Mouse (Mus musculus) C2C12 (cell line): Measurements from ENCODE around the gene Hrh2. TPM values are rescaled to one million over a fixed set of nuclear protein-coding genes. Genes with fewer than 3 reads are reported as not detected.

Experiments used
- H3K27me3 ChIP-seq: one replicate; pipeline ENCODE4 v1.6.1; 2011; ENCODE audit not compliant: control insufficient read depth, insufficient read depth, insufficient read length
- H3K36me3 ChIP-seq: one replicate; pipeline ENCODE4 v1.6.1; 2011; ENCODE audit not compliant: control insufficient read depth, insufficient read depth
- H3K4me3 ChIP-seq: one replicate; pipeline ENCODE4 v1.5.1; 2011; ENCODE audit warnings: mild to moderate bottlenecking, control low read depth; ENCODE audit not compliant: poor library complexity, insufficient read depth, severe bottlenecking
- H3K79me2 ChIP-seq: one replicate; pipeline ENCODE4 v1.6.1; 2011; ENCODE audit not compliant: control insufficient read depth, insufficient read depth
- H3K79me3 ChIP-seq: one replicate; pipeline ENCODE4 v1.6.1; 2011; ENCODE audit warnings: low read depth, control low read depth
- H3ac ChIP-seq: one replicate; pipeline ENCODE3; 2011; ENCODE audit warnings: low read depth; ENCODE audit not compliant: control insufficient read depth, insufficient read length
- CEBPB ChIP-seq: IDR thresholded peaks from one replicate; pipeline ENCODE4 v1.6.1; 2011; ENCODE audit warnings: low read depth, mild to moderate bottlenecking, control low read depth, moderate library complexity
- CTCF ChIP-seq: IDR thresholded peaks from one replicate; pipeline ENCODE4 v1.5.1; 2011; ENCODE audit not compliant: control insufficient read depth, insufficient read depth, insufficient read length
- FOSL1 ChIP-seq: IDR thresholded peaks from one replicate; pipeline ENCODE4 v1.8.0; 2011; ENCODE audit warnings: mild to moderate bottlenecking, low read length; ENCODE audit not compliant: poor library complexity, insufficient read depth, severe bottlenecking
- MAX ChIP-seq: IDR thresholded peaks from one replicate; pipeline ENCODE4 v1.6.1; 2011; ENCODE audit warnings: mild to moderate bottlenecking, control low read depth
- MYOD1 ChIP-seq: IDR thresholded peaks from one replicate; pipeline ENCODE4 v1.6.1; 2011; ENCODE audit warnings: low read depth; ENCODE audit not compliant: control insufficient read depth, insufficient read length
- MYOG ChIP-seq: IDR thresholded peaks from one replicate; pipeline ENCODE4 v1.6.1; 2011; ENCODE audit not compliant: control insufficient read depth, insufficient read length; ENCODE audit errors: extremely low read depth
- USF1 ChIP-seq: IDR thresholded peaks from one replicate; pipeline ENCODE4 v1.6.1; 2011; ENCODE audit warnings: low read depth, mild to moderate bottlenecking, control low read depth, moderate library complexity
- polyA plus RNA-seq: library from polyadenylated mRNA; unstranded; fragments of >200 nt; fragmentation: generic; extraction: Trizol; gene quantifications from one replicate; pipeline ENCODE4 v1.2.1, GENCODE M21; 2012; ENCODE audit warnings: missing spikeins

The Hrh2 gene
- polyA plus RNA-seq, 1 experiment = not detected

DNA sequence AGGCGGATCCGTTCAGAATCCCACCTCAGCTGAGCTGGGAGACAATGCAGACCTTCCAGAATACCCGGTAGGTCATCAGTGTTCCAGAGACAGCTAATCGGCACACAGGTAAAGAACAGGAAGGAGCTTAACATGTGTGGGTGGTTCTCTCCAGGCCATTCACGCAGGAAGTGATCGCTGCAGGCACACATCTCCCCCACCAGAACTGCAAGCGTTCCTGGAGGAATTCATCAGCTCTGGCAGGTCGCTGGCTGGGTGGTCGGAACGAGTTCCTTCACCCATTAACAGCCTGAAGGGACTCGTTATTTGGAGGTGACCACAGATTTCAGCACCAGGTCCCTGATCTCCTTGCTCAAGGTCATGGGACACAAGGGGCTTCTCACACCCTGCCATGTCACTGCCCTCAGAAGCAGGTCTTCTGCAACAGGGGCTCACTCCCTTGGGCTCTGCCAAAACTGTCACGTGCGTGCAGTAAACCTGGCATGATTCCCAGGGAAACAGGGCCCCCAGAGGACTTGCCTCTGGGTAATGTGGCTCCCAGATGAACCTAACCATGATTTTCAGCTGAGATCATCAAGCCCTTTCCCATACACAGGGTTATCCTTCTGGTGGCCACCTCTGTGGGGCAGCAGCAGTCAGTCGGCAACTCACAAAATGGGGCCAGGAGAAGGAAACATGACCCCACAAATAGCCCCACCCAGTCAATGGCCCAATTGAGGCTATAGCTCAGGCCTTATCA, 46.8 kb downstream of the Hrh2 start:
- no peaks in the 10 kb centered on the region for H3K79me3 ChIP-seq
- no peak overlapping the region for H3K4me3 ChIP-seq
- H3ac ChIP-seq = no peak overlapping the region
- H3K79me2 ChIP-seq = no peaks in the 10 kb centered on the region
- peaks cover 32% of the 10 kb centered on the region for H3K27me3 ChIP-seq
- H3K36me3 ChIP-seq = no peaks in the 10 kb centered on the region
- TF ChIP-seq MYOD1 (no peak), CTCF (no peak), MAX (no peak), CEBPB (no peak), FOSL1 (no peak), USF1 (no peak)

DNA sequence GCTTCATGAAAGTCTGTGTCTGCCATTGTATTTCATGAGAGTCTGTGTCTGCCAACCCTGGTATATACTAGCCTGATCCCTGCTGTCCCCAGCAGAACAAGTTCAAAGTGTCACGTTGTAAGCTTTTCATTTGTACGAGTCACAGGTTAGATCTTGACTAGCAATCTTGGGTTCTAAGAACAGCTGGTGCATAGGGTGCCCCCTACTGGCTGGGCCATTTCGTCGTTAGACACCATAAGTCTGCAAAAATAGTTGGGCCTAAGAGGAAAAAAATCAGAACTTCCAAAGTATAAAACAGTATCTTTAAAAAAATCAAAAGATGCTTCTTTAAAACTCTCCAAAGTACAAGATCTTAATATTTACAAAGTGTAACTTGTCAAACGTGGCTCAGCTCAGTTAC, 50.5 kb downstream of the Hrh2 start:
- no peak overlapping the region for H3K4me3 ChIP-seq
- TF ChIP-seq MAX (no peak), CEBPB (no peak), USF1 (no peak), MYOD1 (no peak), FOSL1 (no peak), MYOG (no peak), CTCF (no peak)
- no peaks in the 10 kb centered on the region for H3K79me3 ChIP-seq
- H3K36me3 ChIP-seq = no peaks in the 10 kb centered on the region
- H3K27me3 ChIP-seq = peaks cover 21% of the 10 kb centered on the region
- no peak overlapping the region for H3ac ChIP-seq
- H3K79me2 ChIP-seq = no peaks in the 10 kb centered on the region

DNA sequence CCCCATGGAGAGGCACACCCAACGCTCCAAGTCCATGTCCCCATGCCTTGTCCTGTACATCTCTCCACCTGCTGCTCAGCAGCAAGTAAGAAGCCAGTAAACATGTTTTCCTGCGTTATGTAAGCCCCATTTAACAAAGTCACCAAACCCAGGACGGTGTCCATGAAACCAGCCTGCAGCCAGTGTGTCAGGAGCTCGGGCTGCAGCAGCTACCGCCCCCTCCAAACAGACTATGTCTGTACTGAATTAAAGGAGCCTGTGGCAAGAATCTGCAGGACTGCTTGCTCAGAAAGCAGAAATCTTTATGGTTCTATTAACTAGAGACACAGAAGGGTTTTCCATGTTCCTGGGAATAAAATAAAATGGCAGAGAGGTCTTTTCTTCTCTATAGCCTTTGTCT, 53.3 kb downstream of the Hrh2 start:
- Histone ChIP-seq H3K36me3 (no peaks in the 10 kb centered on the region), H3K27me3 (peaks cover 6% of the 10 kb centered on the region), H3K79me3 (no peaks in the 10 kb centered on the region), H3K79me2 (no peaks in the 10 kb centered on the region), H3ac (no peak overlapping the region), H3K4me3 (no peak overlapping the region)
- TF ChIP-seq MAX (no peak), MYOD1 (no peak), FOSL1 (no peak), CTCF (no peak), CEBPB (no peak), MYOG (no peak), USF1 (no peak)

DNA sequence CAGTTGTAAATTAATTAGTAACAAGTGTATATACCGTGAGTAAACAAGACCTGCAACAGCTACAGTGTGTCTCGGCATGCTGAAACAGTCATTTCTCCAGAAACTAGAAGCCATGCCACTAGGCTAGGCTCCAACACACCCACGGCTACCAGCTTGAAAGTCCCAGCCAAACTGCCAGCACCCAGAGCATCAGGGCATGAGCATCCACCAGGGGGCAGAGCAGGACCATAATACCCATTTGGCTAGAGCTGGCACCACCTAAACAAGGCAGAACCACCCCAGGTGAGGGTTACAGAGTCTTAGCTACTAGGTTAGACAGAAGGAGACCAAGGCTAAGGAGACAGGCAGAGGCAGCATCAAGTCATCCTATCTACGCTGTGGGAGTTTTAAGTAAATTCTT, 55.6 kb downstream of the Hrh2 start:
- no peak overlapping the region for H3K4me3 ChIP-seq
- H3K79me3 ChIP-seq = no peaks in the 10 kb centered on the region
- no peaks in the 10 kb centered on the region for H3K79me2 ChIP-seq
- no peak for TF ChIP-seq MYOG
- peak; percentile 94 for TF ChIP-seq CTCF
- TF ChIP-seq MAX = no peak
- no peak for TF ChIP-seq CEBPB
- no peak for TF ChIP-seq MYOD1
- no peak for TF ChIP-seq FOSL1
- TF ChIP-seq USF1 = no peak
- no peaks in the 10 kb centered on the region for H3K36me3 ChIP-seq
- no peak overlapping the region for H3ac ChIP-seq
- peaks cover 6% of the 10 kb centered on the region for H3K27me3 ChIP-seq

DNA sequence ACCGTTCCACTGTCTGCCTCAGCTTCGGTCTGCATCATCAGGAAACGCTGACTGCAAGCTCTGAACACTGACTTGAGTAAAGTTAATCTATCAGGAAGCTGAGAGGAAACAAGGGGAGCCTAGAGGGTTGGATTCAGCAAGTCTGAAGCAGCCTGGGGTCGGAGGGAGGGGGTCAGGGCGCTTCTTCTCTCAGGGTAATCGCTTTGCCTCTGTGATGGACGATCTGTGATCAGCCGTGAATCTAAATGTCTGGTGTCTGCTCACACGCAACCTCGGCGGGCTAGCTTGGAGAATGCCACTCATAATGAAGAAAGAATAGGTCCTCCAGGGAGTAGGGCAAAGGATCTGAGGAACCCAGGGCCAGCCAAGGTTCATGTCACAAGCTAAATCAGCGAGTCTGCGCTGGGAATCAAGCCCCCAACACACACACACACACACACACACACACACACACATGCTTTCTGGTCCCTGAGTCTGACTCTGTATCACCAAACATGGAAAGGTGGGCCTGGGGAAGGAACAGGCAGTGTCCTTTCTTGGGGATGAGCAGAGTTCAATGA, 56.6 kb downstream of the Hrh2 start:
- Histone ChIP-seq H3K79me3 (no peaks in the 10 kb centered on the region), H3K79me2 (no peaks in the 10 kb centered on the region), H3K36me3 (no peaks in the 10 kb centered on the region), H3K27me3 (peaks cover 6% of the 10 kb centered on the region), H3ac (no peak overlapping the region), H3K4me3 (no peak overlapping the region)
- TF ChIP-seq MYOG (no peak), FOSL1 (no peak), MAX (no peak), USF1 (no peak), CTCF (no peak), MYOD1 (no peak), CEBPB (no peak)

DNA sequence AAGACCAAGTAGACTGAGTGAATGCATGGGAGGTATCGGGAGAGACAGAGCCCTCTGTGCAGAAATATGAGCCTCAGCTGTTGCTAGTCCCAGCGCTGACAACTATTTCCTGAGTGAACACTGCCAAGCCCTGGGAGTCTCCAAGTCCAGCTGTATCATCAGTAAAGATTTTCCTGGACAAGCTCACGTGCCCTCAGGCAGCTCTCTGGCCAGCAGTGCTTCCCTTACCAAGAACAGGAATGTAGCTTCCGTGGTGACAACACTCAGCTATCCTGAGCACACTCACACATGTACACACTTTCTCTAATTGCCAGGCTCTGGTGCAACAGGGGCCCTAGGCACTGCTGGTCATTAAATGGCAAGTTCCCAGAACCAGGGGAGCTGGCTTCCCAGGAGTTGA, 57.1 kb downstream of the Hrh2 start:
- Histone ChIP-seq H3K36me3 (no peaks in the 10 kb centered on the region), H3K4me3 (no peak overlapping the region), H3K79me2 (no peaks in the 10 kb centered on the region), H3K27me3 (peaks cover 6% of the 10 kb centered on the region), H3K79me3 (no peaks in the 10 kb centered on the region), H3ac (no peak overlapping the region)
- TF ChIP-seq MYOG (no peak), CEBPB (no peak), MAX (no peak), USF1 (peak; percentile 85), MYOD1 (peak; percentile 80), CTCF (no peak), FOSL1 (no peak)
